Mouse (Mus musculus): Measurements from ENCODE around the gene Lrrc45.

DNA sequence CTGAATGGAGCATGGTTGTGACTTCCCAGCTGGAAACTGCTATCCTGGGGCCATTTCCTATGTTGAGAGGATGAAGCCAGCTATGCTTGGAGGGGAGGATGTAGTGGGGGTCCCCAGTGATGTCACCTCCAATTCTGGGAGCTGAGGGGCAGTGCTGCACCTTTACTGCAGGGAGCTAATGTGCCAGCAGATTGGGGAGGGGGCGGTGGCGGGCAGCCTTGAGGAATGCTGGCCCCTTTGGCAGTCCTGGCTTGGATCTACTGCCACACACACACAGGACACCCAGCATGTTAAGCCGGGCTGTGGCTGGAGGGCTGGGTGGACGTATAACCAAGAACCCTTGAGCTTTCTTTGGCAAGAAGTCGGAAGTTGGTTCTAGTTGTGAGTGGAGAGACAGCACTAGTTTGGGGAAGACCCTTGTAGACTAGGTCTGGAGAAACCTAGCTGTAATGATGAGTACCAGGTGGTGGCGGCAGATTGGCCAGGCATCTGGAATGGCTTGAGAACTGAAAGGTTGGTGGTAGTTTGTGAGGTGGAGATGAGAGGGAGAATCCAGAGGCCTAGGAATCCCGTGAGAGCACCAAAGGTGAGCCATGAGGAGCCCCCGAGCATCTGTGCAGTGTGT lies 1.6 kb upstream of the Lrrc45 start:
- no peak for TF ChIP-seq POLR2A (IDR thresholded peaks at IDR 0.05; ENCODE audit: extremely low read depth, insufficient read depth, low read length)
- no peak for TF ChIP-seq CTCF (IDR thresholded peaks at IDR 0.05; ENCODE audit: extremely low read depth, insufficient read depth, low read length)
